Mouse (Mus musculus): ENCODE results near the gene Erg28. TPM values are rescaled to one million over a fixed set of nuclear protein-coding genes. Genes with fewer than 3 reads are reported as not detected.

Erg28 gene
- total and polyA plus RNA-seq, 2 experiments: 90.1 to 130 TPM

DNA sequence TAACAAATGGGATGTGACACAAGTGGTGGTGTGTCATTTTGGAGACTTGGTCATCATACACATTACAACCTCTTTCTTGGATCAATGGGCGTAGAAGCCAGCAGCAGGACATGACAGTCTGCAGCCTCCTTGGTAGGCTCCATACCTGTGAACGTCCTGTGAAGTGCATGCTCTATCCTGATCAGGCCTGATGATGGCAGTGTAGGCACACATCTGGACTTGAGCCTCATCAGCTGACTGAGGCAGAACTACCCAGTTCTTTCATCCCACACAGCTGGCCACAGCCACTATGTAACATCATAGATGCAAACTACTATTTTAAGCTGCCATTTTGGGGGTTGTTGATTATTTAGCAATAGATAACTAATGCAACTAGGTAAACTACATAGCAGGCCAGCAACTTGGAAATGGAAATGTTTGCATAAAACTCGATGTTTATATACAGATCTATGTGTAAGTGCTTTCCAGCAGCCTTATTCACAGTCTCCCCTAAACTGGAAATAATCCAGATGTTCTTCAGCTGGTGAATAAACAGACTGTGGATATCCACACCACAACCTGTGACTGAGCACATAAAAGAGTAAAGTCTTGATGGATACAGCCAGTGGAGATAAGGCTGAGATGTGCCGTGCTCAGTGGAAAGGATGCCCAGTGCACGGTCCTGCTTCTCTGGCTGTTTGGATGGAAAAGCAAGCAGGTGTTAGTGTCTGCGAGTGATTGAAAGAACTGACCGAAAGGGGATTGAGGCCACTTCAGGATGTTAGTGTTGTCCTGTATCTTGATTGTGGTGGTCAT lies 24.0 kb upstream of the Erg28 start:
- no peak for DNase-seq (ENCODE audit: extremely low read depth, low read depth, low spot score)
- 81% methylated on average over 7 of the region's 7 CpGs for WGBS
- TF ChIP-seq CTCF (IDR thresholded peaks at IDR 0.05; ENCODE audit: low read depth, low read length): peak; percentile 58; the same call in 1 of the 2 replicates
- TF ChIP-seq POLR2A (IDR thresholded peaks at IDR 0.05; ENCODE audit: extremely low read depth, insufficient read depth, low read length): no peak
- Histone ChIP-seq H3K27me3 (ENCODE audit: control insufficient read depth, insufficient read depth, low read length) (no peaks in the 10 kb centered on the region), H3K4me1 (ENCODE audit: control insufficient read depth, insufficient read depth, low read length) (no peaks in the 10 kb centered on the region), H3K36me3 (ENCODE audit: control insufficient read depth, insufficient read depth, low read length) (peaks cover 17% of the 10 kb centered on the region), H3K9ac (ENCODE audit: low read depth, low read length) (no peak overlapping the region), H3K27ac (replicated peaks; ENCODE audit: insufficient read depth, low read depth, low read length) (no peak overlapping the region), H3K79me2 (ENCODE audit: control insufficient read depth, insufficient read depth, low read length) (no peaks in the 10 kb centered on the region), H3K4me3 (ENCODE audit: insufficient read depth, low read depth, low read length) (no peak overlapping the region)

DNA sequence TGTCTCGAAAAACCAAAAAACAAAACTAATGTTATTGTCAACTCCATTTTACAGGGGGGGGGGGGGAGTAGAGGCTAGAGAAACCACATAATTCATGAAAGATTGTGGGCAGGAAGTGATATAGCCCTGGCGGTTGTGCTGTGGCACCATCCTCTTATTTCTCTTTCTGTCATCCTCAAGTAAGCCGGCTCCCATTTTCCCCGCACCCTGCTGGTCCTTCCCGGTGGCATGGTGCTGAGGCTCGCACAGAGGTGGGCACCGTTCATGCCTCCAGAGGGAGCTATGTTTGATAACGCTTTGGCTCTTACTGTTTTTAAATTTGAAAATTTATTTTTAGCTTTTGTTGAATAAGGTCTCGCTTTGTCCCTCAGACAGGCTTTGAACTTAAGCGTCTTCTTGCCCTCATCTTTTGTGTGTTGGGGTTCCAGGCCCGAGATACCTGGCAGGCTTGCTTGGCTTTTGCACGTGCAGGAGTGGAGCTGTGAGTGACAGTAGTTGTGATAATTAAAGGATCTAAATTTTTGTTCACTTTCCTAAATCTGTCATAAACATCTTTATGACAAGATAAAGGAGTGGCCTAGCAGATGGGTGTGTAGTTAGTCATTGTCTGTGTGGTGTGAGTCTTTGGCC lies 15.1 kb upstream of the Erg28 start:
- H3K27me3 ChIP-seq (ENCODE audit: control insufficient read depth, insufficient read depth, low read length): no peaks in the 10 kb centered on the region
- WGBS: 93% methylated on average over 12 of the region's 12 CpGs
- H3K4me3 ChIP-seq (ENCODE audit: insufficient read depth, low read depth, low read length): no peak overlapping the region
- H3K36me3 ChIP-seq (ENCODE audit: control insufficient read depth, insufficient read depth, low read length): peaks cover 9% of the 10 kb centered on the region
- H3K79me2 ChIP-seq (ENCODE audit: control insufficient read depth, insufficient read depth, low read length): peaks cover 7% of the 10 kb centered on the region; the same call in 1 of the 2 replicates
- TF ChIP-seq POLR2A (IDR thresholded peaks at IDR 0.05; ENCODE audit: extremely low read depth, insufficient read depth, low read length): no peak
- TF ChIP-seq CTCF (IDR thresholded peaks at IDR 0.05; ENCODE audit: low read depth, low read length): no peak
- no peaks in the 10 kb centered on the region for H3K4me1 ChIP-seq (ENCODE audit: control insufficient read depth, insufficient read depth, low read length)
- H3K9ac ChIP-seq (ENCODE audit: low read depth, low read length): no peak overlapping the region
- no peak overlapping the region for H3K27ac ChIP-seq (replicated peaks; ENCODE audit: insufficient read depth, low read depth, low read length)
- no peak for DNase-seq (ENCODE audit: extremely low read depth, low read depth, low spot score)

DNA sequence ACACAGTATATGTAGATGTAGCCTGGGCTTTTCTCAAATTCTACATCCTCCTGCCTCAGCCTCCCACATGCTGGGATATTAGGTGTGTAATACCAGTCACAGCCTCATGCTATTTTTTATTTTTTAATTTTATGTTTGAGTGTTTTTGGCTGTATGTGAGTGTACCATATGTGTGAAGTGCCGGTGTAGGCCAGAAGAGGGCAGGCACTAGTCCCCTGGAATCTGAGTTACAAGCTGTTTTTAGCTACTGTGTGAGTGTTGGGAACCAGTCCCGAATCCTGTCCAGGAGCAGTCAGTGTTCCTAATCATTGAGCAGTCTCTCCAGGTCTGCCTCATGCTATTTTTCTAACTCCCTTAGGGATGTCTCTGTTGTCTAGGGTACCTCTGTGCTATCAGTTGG lies 13.4 kb upstream of the Erg28 start:
- Histone ChIP-seq H3K4me1 (ENCODE audit: control insufficient read depth, insufficient read depth, low read length) (no peaks in the 10 kb centered on the region), H3K36me3 (ENCODE audit: control insufficient read depth, insufficient read depth, low read length) (peaks cover 13% of the 10 kb centered on the region), H3K4me3 (ENCODE audit: insufficient read depth, low read depth, low read length) (no peak overlapping the region), H3K9ac (ENCODE audit: low read depth, low read length) (no peak overlapping the region), H3K27ac (replicated peaks; ENCODE audit: insufficient read depth, low read depth, low read length) (no peak overlapping the region), H3K27me3 (ENCODE audit: control insufficient read depth, insufficient read depth, low read length) (no peaks in the 10 kb centered on the region), H3K79me2 (ENCODE audit: control insufficient read depth, insufficient read depth, low read length) (peaks cover 7% of the 10 kb centered on the region; the same call in 1 of the 2 replicates)
- 96% methylated on average over 2 of the region's 2 CpGs for WGBS
- DNase-seq (ENCODE audit: extremely low read depth, low read depth, low spot score): no peak
- TF ChIP-seq POLR2A (IDR thresholded peaks at IDR 0.05; ENCODE audit: extremely low read depth, insufficient read depth, low read length) (no peak), CTCF (IDR thresholded peaks at IDR 0.05; ENCODE audit: low read depth, low read length) (no peak)

DNA sequence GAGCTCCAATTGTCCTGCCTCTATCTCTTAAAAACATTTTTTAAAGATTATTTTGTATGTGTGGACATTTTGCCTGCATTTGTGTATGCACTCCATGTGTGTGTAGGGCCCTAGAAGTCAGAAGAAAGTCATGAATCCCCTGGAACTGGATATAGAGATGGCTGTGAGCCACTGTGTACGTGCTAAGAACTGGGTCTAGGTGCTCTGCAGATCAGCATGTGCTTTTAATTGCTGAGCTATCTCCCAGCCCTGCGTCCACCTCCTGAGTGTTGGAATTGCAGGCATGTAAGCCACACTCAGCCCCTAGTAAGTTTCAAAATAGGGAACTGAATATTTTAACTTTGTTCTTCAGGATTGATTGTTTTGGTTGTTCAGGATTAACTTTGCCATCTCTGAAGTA lies 10.2 kb upstream of the Erg28 start:
- Histone ChIP-seq H3K9ac (ENCODE audit: low read depth, low read length) (no peak overlapping the region), H3K4me1 (ENCODE audit: control insufficient read depth, insufficient read depth, low read length) (peaks cover 2% of the 10 kb centered on the region; the same call in 1 of the 2 replicates), H3K4me3 (ENCODE audit: insufficient read depth, low read depth, low read length) (no peak overlapping the region), H3K36me3 (ENCODE audit: control insufficient read depth, insufficient read depth, low read length) (peaks cover 20% of the 10 kb centered on the region), H3K27ac (replicated peaks; ENCODE audit: insufficient read depth, low read depth, low read length) (no peak overlapping the region), H3K27me3 (ENCODE audit: control insufficient read depth, insufficient read depth, low read length) (no peaks in the 10 kb centered on the region), H3K79me2 (ENCODE audit: control insufficient read depth, insufficient read depth, low read length) (peaks cover 7% of the 10 kb centered on the region; the same call in 1 of the 2 replicates)
- no peak for DNase-seq (ENCODE audit: extremely low read depth, low read depth, low spot score)
- 94% methylated on average over 2 of the region's 2 CpGs for WGBS
- no peak for TF ChIP-seq POLR2A (IDR thresholded peaks at IDR 0.05; ENCODE audit: extremely low read depth, insufficient read depth, low read length)

DNA sequence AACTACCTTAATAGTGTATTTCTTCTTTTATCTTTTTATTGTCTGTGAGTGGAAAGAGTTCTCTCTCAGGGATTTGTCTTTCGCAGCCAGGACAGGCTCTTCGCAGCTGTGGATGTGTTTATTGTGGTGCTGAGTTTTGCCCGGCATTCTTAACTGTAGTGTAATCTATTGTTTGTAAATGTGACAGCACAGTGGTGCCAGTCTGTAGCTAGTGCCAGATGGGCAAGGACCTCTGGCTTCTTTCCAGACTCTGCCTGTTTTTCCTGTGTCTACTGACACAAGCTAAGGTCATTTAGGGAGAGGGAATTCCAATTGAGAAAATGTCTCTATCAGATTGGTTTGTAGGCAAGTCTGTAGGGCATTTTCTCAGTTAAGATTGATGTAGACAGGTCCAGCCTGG lies 6.3 kb upstream of the Erg28 start:
- no peak overlapping the region for H3K9ac ChIP-seq (ENCODE audit: low read depth, low read length)
- 18% methylated on average over 3 of the region's 3 CpGs for WGBS
- peaks cover 20% of the 10 kb centered on the region for H3K36me3 ChIP-seq (ENCODE audit: control insufficient read depth, insufficient read depth, low read length)
- TF ChIP-seq CTCF (IDR thresholded peaks at IDR 0.05; ENCODE audit: low read depth, low read length) (no peak), POLR2A (IDR thresholded peaks at IDR 0.05; ENCODE audit: extremely low read depth, insufficient read depth, low read length) (no peak)
- no peaks in the 10 kb centered on the region for H3K27me3 ChIP-seq (ENCODE audit: control insufficient read depth, insufficient read depth, low read length)
- H3K4me3 ChIP-seq (ENCODE audit: insufficient read depth, low read depth, low read length): no peak overlapping the region
- no peak overlapping the region for H3K27ac ChIP-seq (replicated peaks; ENCODE audit: insufficient read depth, low read depth, low read length)
- DNase-seq (ENCODE audit: extremely low read depth, low read depth, low spot score): peak; percentile 95
- peaks cover 2% of the 10 kb centered on the region; the same call in 1 of the 2 replicates for H3K4me1 ChIP-seq (ENCODE audit: control insufficient read depth, insufficient read depth, low read length)
- peaks cover 4% of the 10 kb centered on the region; the same call in 1 of the 2 replicates for H3K79me2 ChIP-seq (ENCODE audit: control insufficient read depth, insufficient read depth, low read length)
